Mouse (Mus musculus): ENCODE results near the gene Cds1.

- no peak for TF ChIP-seq CTCF (IDR thresholded peaks at IDR 0.05)
- TF ChIP-seq EP300 (IDR thresholded peaks at IDR 0.05) = no peak
Observed at GRCm38 (mm10) chr5:101852116-101852680, 87.3 kb downstream of the Cds1 start.

Measured in lung, postnatal 0 days (tissue).